Mouse (Mus musculus) B cell, adult (primary cell): ENCODE results near the gene Hdhd5. TPM values are rescaled to one million over a fixed set of nuclear protein-coding genes. Genes with fewer than 3 reads are reported as not detected.

Experiments
- total RNA-seq: library from RNA; stranded (reverse); gene quantifications from 4 replicates; pipeline ENCODE4 v1.2.4, GENCODE M21; 2023; ENCODE audit not compliant: inconsistent age

Gene Hdhd5
- 28.7 to 34.3 TPM (median 30.4 TPM) in 4 replicates for total RNA-seq

GRCm38 (mm10) chr6:120531020-120531965 is at the start of gene Hdhd5:
TSS of gene Hdhd5 (minus strand) at chr6:120531319.

GRCm38 (mm10) chr6:120493374-120494181 is 37.5 kb downstream of the Hdhd5 start, which contains the start of gene Tmem121b:
TSS of gene Tmem121b (minus strand) at chr6:120493807.

GRCm38 (mm10) chr6:120463086-120463871 is 67.8 kb downstream of the Hdhd5 start, which contains the start of gene Il17ra:
TSS of gene Il17ra (plus strand) at chr6:120463247.

Other genes starting within 250 kb of the Hdhd5 start
- not detected in 4 replicates for gene D330020A13Rik, start 237.0 kb downstream of the Hdhd5 start, total RNA-seq
- not detected in 4 replicates for gene B4galnt3, start 236.8 kb downstream of the Hdhd5 start, total RNA-seq
- gene Kdm5a, start 167.2 kb downstream of the Hdhd5 start, total RNA-seq, result 148 to 174 TPM (median 162 TPM) in 4 replicates
- gene Ccdc77, start 166.9 kb downstream of the Hdhd5 start, total RNA-seq, result 12.0 to 13.2 TPM (median 12.5 TPM) in 4 replicates
- 142 to 150 TPM (median 145 TPM) in 4 replicates for gene Il17ra, start 68.1 kb downstream of the Hdhd5 start, total RNA-seq
- 0.18 TPM in 1 of 4 replicates, not detected in the others for gene Tmem121b, start 37.5 kb downstream of the Hdhd5 start, total RNA-seq
- gene Cecr2, start 135.1 kb upstream of the Hdhd5 start, total RNA-seq, result 34.5 to 41.5 TPM (median 36.0 TPM) in 4 replicates
- gene Slc25a18, start 242.3 kb upstream of the Hdhd5 start, total RNA-seq, result 1.4 to 2.6 TPM (median 2.3 TPM) in 4 replicates